Mouse (Mus musculus) liver, adult 2 months (tissue): ENCODE results near the gene E2f7.

Experiments used
- CTCF ChIP-seq: fragments of 200-500 bp; IDR thresholded peaks from 2 replicates; pipeline ENCODE4 v1.5.1; 2011; ENCODE audit warnings: low read depth, low read length, control low read depth
- POLR2A ChIP-seq: fragments of 200-500 bp; IDR thresholded peaks from 2 replicates; pipeline ENCODE4 v1.6.1; 2011; ENCODE audit warnings: low read length, control low read depth; ENCODE audit not compliant: insufficient read depth; ENCODE audit errors: extremely low read depth

DNA sequence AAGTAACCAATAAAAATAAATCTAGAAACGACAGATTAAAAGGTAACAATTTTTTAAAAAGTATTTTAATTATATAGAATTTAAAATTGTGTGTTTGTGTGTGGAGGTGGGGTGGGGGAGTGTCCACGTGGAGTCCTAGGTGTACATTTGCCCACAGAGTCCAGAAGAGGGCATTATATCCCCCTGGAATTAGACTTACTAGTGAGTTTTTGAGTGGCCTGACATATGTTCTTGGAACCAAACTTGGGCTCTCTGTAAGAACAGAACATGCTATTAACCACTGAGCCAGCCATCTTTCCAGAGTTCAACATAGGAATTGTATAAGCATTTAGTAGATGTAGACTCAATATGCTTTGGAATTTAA is 66.6 kb downstream of the E2f7 start:
- TF ChIP-seq POLR2A (no peak), CTCF (no peak)
